Mouse (Mus musculus) heart, adult 2 months (tissue): ENCODE measurements around the gene Kcna1.

Experiments
- CTCF ChIP-seq: fragments of 200-600 bp; IDR thresholded peaks from 2 replicates; pipeline ENCODE4 v1.8.1; 2022; ENCODE audit warnings: antibody characterized with exemption, mild to moderate bottlenecking, moderate library complexity
- EP300 ChIP-seq: fragments of 200-500 bp; IDR thresholded peaks from 2 replicates; pipeline ENCODE4 v1.6.1; 2011; ENCODE audit warnings: low read depth, low read length, control low read depth; ENCODE audit not compliant: insufficient read depth
- POLR2A ChIP-seq: fragments of 200-500 bp; IDR thresholded peaks from 2 replicates; pipeline ENCODE4 v1.6.1; 2011; ENCODE audit warnings: mild to moderate bottlenecking, low read depth, low read length, control low read depth; ENCODE audit not compliant: insufficient read depth

DNA sequence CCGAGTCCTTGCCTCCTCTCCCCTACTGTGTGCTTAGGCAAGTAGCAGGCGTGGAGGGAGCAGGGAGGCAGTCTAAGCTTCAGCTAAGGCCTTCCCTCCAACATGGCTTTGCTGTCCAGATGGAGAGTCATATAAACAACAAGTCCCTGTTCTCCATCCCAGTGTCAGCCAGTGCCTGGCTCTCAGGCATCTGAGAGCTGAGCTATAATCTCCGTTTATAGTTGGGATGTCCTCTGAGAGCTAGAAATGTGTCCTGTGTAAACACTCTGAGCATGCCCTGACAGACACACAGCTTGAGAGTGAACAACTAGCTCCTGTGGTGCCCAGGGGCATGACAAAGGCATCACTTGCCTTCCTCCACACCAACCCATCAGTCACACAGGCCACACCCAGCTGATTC is 39.0 kb upstream of the Kcna1 start:
- TF ChIP-seq CTCF (no peak), EP300 (no peak), POLR2A (no peak)
